Comparison of ENCODE assay signal across 8 mouse cellular contexts in the genomic region with DNA sequence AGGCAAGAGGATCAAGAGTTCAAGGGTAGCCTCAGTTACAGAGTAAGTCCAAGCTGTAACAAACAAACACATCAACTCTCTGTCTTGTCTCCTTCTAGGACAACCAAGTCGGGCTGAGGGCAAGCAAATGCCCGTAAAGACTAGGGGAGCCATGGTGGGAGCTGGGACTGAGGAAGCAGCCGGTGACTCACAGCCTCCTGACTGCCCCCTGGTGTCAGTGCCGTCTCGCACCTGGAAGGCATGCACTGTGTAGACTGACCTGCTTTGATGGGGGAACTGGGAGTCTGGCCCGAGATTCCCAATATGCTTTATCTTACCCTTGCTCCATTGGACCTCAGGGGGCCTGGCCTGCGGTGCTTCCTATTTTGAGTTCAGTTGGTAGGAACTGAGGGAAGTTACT. TPM values are rescaled to one million over a fixed set of nuclear protein-coding genes. Genes with fewer than 3 reads are reported as not detected.
DNase-seq lines count a peak whose midpoint lies in the region; ATAC-seq and TF ChIP-seq lines count a peak whose summit lies in the region.

No protein-coding gene starts in this region.

- no peak overlapping the region for H3K27ac ChIP-seq in liver, embryonic 12.5 days
- H3K27ac ChIP-seq in lung, postnatal 0 days (ENCODE audit: low read length): no peak overlapping the region
- H3K27ac ChIP-seq in forebrain, embryonic 13.5 days: no peak overlapping the region

- peak; percentile 76 for TF ChIP-seq CTCF in lung, postnatal 0 days (IDR thresholded peaks at IDR 0.05)

- H3K4me3 ChIP-seq in liver, embryonic 12.5 days: no peak overlapping the region
- no peak overlapping the region for H3K4me3 ChIP-seq in lung, postnatal 0 days (ENCODE audit: low read depth, low read length)
- H3K4me3 ChIP-seq in forebrain, embryonic 13.5 days: no peak overlapping the region

- no peaks in the 10 kb centered on the region for H3K36me3 ChIP-seq in liver, embryonic 12.5 days
- H3K36me3 ChIP-seq in lung, postnatal 0 days (ENCODE audit: insufficient read depth, low read length): no peaks in the 10 kb centered on the region
- H3K36me3 ChIP-seq in forebrain, embryonic 13.5 days (ENCODE audit: poor library complexity, severe bottlenecking): no peaks in the 10 kb centered on the region

- peaks cover 7% of the 10 kb centered on the region; the same call in 1 of the 2 replicates for H3K4me1 ChIP-seq in liver, embryonic 12.5 days
- H3K4me1 ChIP-seq in lung, postnatal 0 days (ENCODE audit: insufficient read depth, low read depth, low read length): no peaks in the 10 kb centered on the region; the same call in 1 of the 2 replicates
- H3K4me1 ChIP-seq in forebrain, embryonic 13.5 days: peaks cover 20% of the 10 kb centered on the region

- peak; percentile 56 for DNase-seq in liver
- DNase-seq in adrenal gland, postnatal 10 days: peak; percentile 65
- peak; percentile 54 for DNase-seq in gastrocnemius, postnatal 14 days
- DNase-seq in lung, postnatal 0 days (ENCODE audit: low spot score): peak; percentile 33
- DNase-seq in frontal cortex, postnatal 14 days (ENCODE audit: low spot score in 2 of 2): no peak
- no peak for DNase-seq in right cerebral cortex, adult 18-20 months

- TF ChIP-seq EP300 in lung, postnatal 0 days (IDR thresholded peaks at IDR 0.05): no peak

- no peak overlapping the region for H3K9ac ChIP-seq in liver, embryonic 12.5 days
- H3K9ac ChIP-seq in lung, postnatal 0 days (replicated peaks; ENCODE audit: low read depth): no peak overlapping the region
- no peak overlapping the region for H3K9ac ChIP-seq in forebrain, embryonic 13.5 days

- no peak overlapping the region for H3K4me2 ChIP-seq in liver, embryonic 12.5 days
- H3K4me2 ChIP-seq in lung, postnatal 0 days (replicated peaks; ENCODE audit: low read depth, low read length): no peak overlapping the region
- no peak overlapping the region for H3K4me2 ChIP-seq in forebrain, embryonic 13.5 days

- ATAC-seq in liver, embryonic 12.5 days: no peak
- no peak for ATAC-seq in lung, postnatal 0 days
- ATAC-seq in forebrain, embryonic 13.5 days: no peak

- WGBS in liver, embryonic 12.5 days (ENCODE audit: insufficient replicate concordance): 24% methylated on average over 7 of the region's 7 CpGs
- WGBS in lung, postnatal 0 days: 30% methylated on average over 7 of the region's 7 CpGs
- WGBS in forebrain, embryonic 13.5 days: 23% methylated on average over 7 of the region's 7 CpGs

- intact Hi-C loops in gastrocnemius, postnatal 14 days (cut with DNase I; ENCODE audit: low total_unique reads): no loop called here

- peaks cover 55% of the 10 kb centered on the region for H3K27me3 ChIP-seq in liver, embryonic 12.5 days (replicated peaks)
- H3K27me3 ChIP-seq in lung, postnatal 0 days (replicated peaks; ENCODE audit: insufficient read depth, low read length): no peaks in the 10 kb centered on the region
- H3K27me3 ChIP-seq in forebrain, embryonic 13.5 days: no peaks in the 10 kb centered on the region

- H3K9me3 ChIP-seq in liver, embryonic 12.5 days (replicated peaks): no peaks in the 10 kb centered on the region
- H3K9me3 ChIP-seq in lung, postnatal 0 days (ENCODE audit: low read length): no peaks in the 10 kb centered on the region
- no peaks in the 10 kb centered on the region for H3K9me3 ChIP-seq in forebrain, embryonic 13.5 days (replicated peaks)

RNA-seq across cellular contexts. Expression of a gene that starts 5.2 kb away (rescaled TPM):
- not detected in 2 replicates for polyA plus RNA-seq in liver, embryonic 12.5 days (2016; fragmentation: Nextera tagmentation; extraction: Ambion mirVana)
- not detected for total RNA-seq in adrenal gland, postnatal 10 days (2021)
- not detected for total RNA-seq in gastrocnemius, postnatal 14 days (2021)
- not detected in 2 replicates for polyA plus RNA-seq in lung, postnatal 0 days (2015; fragmentation: Nextera tagmentation; extraction: Ambion mirVana)
- not detected in 2 replicates for polyA plus RNA-seq in forebrain, embryonic 13.5 days (2015; fragmentation: Nextera tagmentation; extraction: Ambion mirVana)

RNA-seq across cellular contexts. Expression of a gene that starts 12.5 kb away (rescaled TPM):
- polyA plus RNA-seq in liver, embryonic 12.5 days (2016; fragmentation: Nextera tagmentation; extraction: Ambion mirVana): 0.53 and 0.54 TPM in 2 replicates
- 1 to 10 TPM; 1.6 to 2.7 TPM for total RNA-seq in adrenal gland, postnatal 10 days (2021)
- under 1 TPM; 0.16 to 0.24 TPM for total RNA-seq in gastrocnemius, postnatal 14 days (2021)
- polyA plus RNA-seq in lung, postnatal 0 days (2015; fragmentation: Nextera tagmentation; extraction: Ambion mirVana): 0.12 and 0.35 TPM in 2 replicates
- 23.6 and 27.2 TPM in 2 replicates for polyA plus RNA-seq in forebrain, embryonic 13.5 days (2015; fragmentation: Nextera tagmentation; extraction: Ambion mirVana)

RNA-seq across cellular contexts. Expression of a gene that starts 16.3 kb away (rescaled TPM):
- polyA plus RNA-seq in liver, embryonic 12.5 days (2016; fragmentation: Nextera tagmentation; extraction: Ambion mirVana): 0.57 and 0.92 TPM in 2 replicates
- 1 to 10 TPM; 5.6 to 8.5 TPM for total RNA-seq in adrenal gland, postnatal 10 days (2021)
- total RNA-seq in gastrocnemius, postnatal 14 days (2021): 1 to 10 TPM; 1.2 to 1.8 TPM
- polyA plus RNA-seq in lung, postnatal 0 days (2015; fragmentation: Nextera tagmentation; extraction: Ambion mirVana): 3.1 and 3.5 TPM in 2 replicates
- 0.46 and 0.74 TPM in 2 replicates for polyA plus RNA-seq in forebrain, embryonic 13.5 days (2015; fragmentation: Nextera tagmentation; extraction: Ambion mirVana)

RNA-seq across cellular contexts. Expression of a gene that starts 26.9 kb away (rescaled TPM):
- 20.9 and 22.2 TPM in 2 replicates for polyA plus RNA-seq in liver, embryonic 12.5 days (2016; fragmentation: Nextera tagmentation; extraction: Ambion mirVana)
- 1 to 10 TPM; 5.1 to 7.4 TPM for total RNA-seq in adrenal gland, postnatal 10 days (2021)
- 1 to 10 TPM in 1 of 2 experiments, under 1 TPM in 1; 0.97 to 1.1 TPM for total RNA-seq in gastrocnemius, postnatal 14 days (2021)
- polyA plus RNA-seq in lung, postnatal 0 days (2015; fragmentation: Nextera tagmentation; extraction: Ambion mirVana): 2.2 and 2.6 TPM in 2 replicates
- polyA plus RNA-seq in forebrain, embryonic 13.5 days (2015; fragmentation: Nextera tagmentation; extraction: Ambion mirVana): 21.7 and 23.6 TPM in 2 replicates

RNA-seq across cellular contexts. Expression of a gene that starts 35.1 kb away (rescaled TPM):
- polyA plus RNA-seq in liver, embryonic 12.5 days (2016; fragmentation: Nextera tagmentation; extraction: Ambion mirVana): 5.7 and 7.4 TPM in 2 replicates
- total RNA-seq in adrenal gland, postnatal 10 days (2021): 10 to 100 TPM; 11.1 to 13.1 TPM
- 1 to 10 TPM; 5.9 to 6.7 TPM for total RNA-seq in gastrocnemius, postnatal 14 days (2021)
- polyA plus RNA-seq in lung, postnatal 0 days (2015; fragmentation: Nextera tagmentation; extraction: Ambion mirVana): 12.3 and 12.8 TPM in 2 replicates
- 18.9 and 20.6 TPM in 2 replicates for polyA plus RNA-seq in forebrain, embryonic 13.5 days (2015; fragmentation: Nextera tagmentation; extraction: Ambion mirVana)

Comparison
In these comparisons a context has a peak if more than half of its experiments do, and no peak if none do; other contexts are left out.
1. DNase-seq: peak in liver (single experiment), adrenal gland, postnatal 10 days (single experiment), gastrocnemius, postnatal 14 days (single experiment) and lung, postnatal 0 days (single experiment); none in frontal cortex, postnatal 14 days (0 of 2) and right cerebral cortex, adult 18-20 months (single experiment).
2. RNA of a gene that starts 12.5 kb away (polyA plus RNA-seq): 23.6 to 27.2 TPM in forebrain, embryonic 13.5 days; 0.53 to 0.54 TPM in liver, embryonic 12.5 days and 0.12 to 0.35 TPM in lung, postnatal 0 days; every median in the first group is over 10 times any median in the second.